Mouse (Mus musculus): ENCODE data around the gene Il16. TPM values are rescaled to one million over a fixed set of nuclear protein-coding genes. Genes with fewer than 3 reads are reported as not detected.

The Il16 gene
- polyA plus RNA-seq, 1 experiment from 2014 or later: 7.6 TPM

GRCm38 (mm10) chr7:83677296-83677695 is 68.2 kb downstream of the Il16 start:
- no peaks in the 10 kb centered on the region for H3K36me3 ChIP-seq
- H3K27ac ChIP-seq (replicated peaks): no peak overlapping the region
- no peaks in the 10 kb centered on the region for H3K4me1 ChIP-seq
- no peak overlapping the region for H3K9ac ChIP-seq
- 86% methylated on average over 3 of the region's 3 CpGs for WGBS
- no peak overlapping the region for H3K4me3 ChIP-seq (replicated peaks)
- no peaks in the 10 kb centered on the region for H3K27me3 ChIP-seq
- no peaks in the 10 kb centered on the region for H3K9me3 ChIP-seq (replicated peaks)
- ATAC-seq (ENCODE audit: insufficient number of reproducible peaks, low FRiP score, low TSS enrichment, low read depth): no peak
- H3K4me2 ChIP-seq (replicated peaks): no peak overlapping the region

GRCm38 (mm10) chr7:83675545-83676254 is 69.8 kb downstream of the Il16 start:
- Histone ChIP-seq H3K36me3 (no peaks in the 10 kb centered on the region), H3K4me2 (replicated peaks) (no peak overlapping the region), H3K27me3 (no peaks in the 10 kb centered on the region), H3K9ac (no peak overlapping the region), H3K9me3 (replicated peaks) (no peaks in the 10 kb centered on the region), H3K27ac (replicated peaks) (no peak overlapping the region), H3K4me1 (no peaks in the 10 kb centered on the region), H3K4me3 (replicated peaks) (no peak overlapping the region)
- 29% methylated on average over 5 of the region's 5 CpGs for WGBS
- ATAC-seq (ENCODE audit: insufficient number of reproducible peaks, low FRiP score, low TSS enrichment, low read depth): no peak

GRCm38 (mm10) chr7:83671573-83671972 is 74.0 kb downstream of the Il16 start:
- no peak for ATAC-seq (ENCODE audit: insufficient number of reproducible peaks, low FRiP score, low TSS enrichment, low read depth)
- Histone ChIP-seq H3K4me1 (no peaks in the 10 kb centered on the region), H3K9ac (no peak overlapping the region), H3K36me3 (no peaks in the 10 kb centered on the region), H3K4me2 (replicated peaks) (no peak overlapping the region), H3K27ac (replicated peaks) (no peak overlapping the region), H3K27me3 (no peaks in the 10 kb centered on the region), H3K4me3 (replicated peaks) (no peak overlapping the region), H3K9me3 (replicated peaks) (no peaks in the 10 kb centered on the region)
- WGBS: 88% methylated on average over 6 of the region's 6 CpGs

- Histone ChIP-seq H3K9ac (no peak overlapping the region), H3K36me3 (no peaks in the 10 kb centered on the region), H3K9me3 (replicated peaks) (no peaks in the 10 kb centered on the region), H3K4me2 (replicated peaks) (no peak overlapping the region), H3K4me3 (replicated peaks) (no peak overlapping the region), H3K27me3 (no peaks in the 10 kb centered on the region), H3K27ac (replicated peaks) (no peak overlapping the region), H3K4me1 (no peaks in the 10 kb centered on the region)
- WGBS: 15% methylated on average over 1 of the region's 1 CpGs
- no peak for ATAC-seq (ENCODE audit: insufficient number of reproducible peaks, low FRiP score, low TSS enrichment, low read depth)
Measured at GRCm38 (mm10) chr7:83668724-83669123, 76.8 kb downstream of the Il16 start.

- H3K36me3 ChIP-seq: no peaks in the 10 kb centered on the region
- H3K4me2 ChIP-seq (replicated peaks): no peak overlapping the region
- H3K4me3 ChIP-seq (replicated peaks): no peak overlapping the region
- no peaks in the 10 kb centered on the region for H3K27me3 ChIP-seq
- H3K9me3 ChIP-seq (replicated peaks): no peaks in the 10 kb centered on the region
- WGBS: 82% methylated on average over 5 of the region's 5 CpGs
- H3K4me1 ChIP-seq: no peaks in the 10 kb centered on the region
- no peak overlapping the region for H3K27ac ChIP-seq (replicated peaks)
- ATAC-seq (ENCODE audit: insufficient number of reproducible peaks, low FRiP score, low TSS enrichment, low read depth): no peak
- H3K9ac ChIP-seq: no peak overlapping the region
Measured at GRCm38 (mm10) chr7:83667936-83668645, 77.4 kb downstream of the Il16 start.

GRCm38 (mm10) chr7:83666087-83666595 is 79.4 kb downstream of the Il16 start:
- Histone ChIP-seq H3K27ac (replicated peaks) (no peak overlapping the region), H3K9me3 (replicated peaks) (no peaks in the 10 kb centered on the region), H3K4me1 (no peaks in the 10 kb centered on the region), H3K36me3 (no peaks in the 10 kb centered on the region), H3K9ac (no peak overlapping the region), H3K4me2 (replicated peaks) (no peak overlapping the region), H3K27me3 (no peaks in the 10 kb centered on the region), H3K4me3 (replicated peaks) (no peak overlapping the region)
- no peak for ATAC-seq (ENCODE audit: insufficient number of reproducible peaks, low FRiP score, low TSS enrichment, low read depth)
- WGBS: 88% methylated on average over 4 of the region's 4 CpGs

GRCm38 (mm10) chr7:83662711-83663375 is 82.7 kb downstream of the Il16 start:
- H3K4me2 ChIP-seq (replicated peaks): no peak overlapping the region
- no peaks in the 10 kb centered on the region for H3K27me3 ChIP-seq
- H3K36me3 ChIP-seq: peaks cover 7% of the 10 kb centered on the region; the same call in 1 of the 2 replicates
- no peaks in the 10 kb centered on the region for H3K9me3 ChIP-seq (replicated peaks)
- no peaks in the 10 kb centered on the region for H3K4me1 ChIP-seq
- ATAC-seq (ENCODE audit: insufficient number of reproducible peaks, low FRiP score, low TSS enrichment, low read depth): no peak
- 83% methylated on average over 6 of the region's 6 CpGs for WGBS
- H3K4me3 ChIP-seq (replicated peaks): no peak overlapping the region
- no peak overlapping the region for H3K9ac ChIP-seq
- H3K27ac ChIP-seq (replicated peaks): no peak overlapping the region

DNA sequence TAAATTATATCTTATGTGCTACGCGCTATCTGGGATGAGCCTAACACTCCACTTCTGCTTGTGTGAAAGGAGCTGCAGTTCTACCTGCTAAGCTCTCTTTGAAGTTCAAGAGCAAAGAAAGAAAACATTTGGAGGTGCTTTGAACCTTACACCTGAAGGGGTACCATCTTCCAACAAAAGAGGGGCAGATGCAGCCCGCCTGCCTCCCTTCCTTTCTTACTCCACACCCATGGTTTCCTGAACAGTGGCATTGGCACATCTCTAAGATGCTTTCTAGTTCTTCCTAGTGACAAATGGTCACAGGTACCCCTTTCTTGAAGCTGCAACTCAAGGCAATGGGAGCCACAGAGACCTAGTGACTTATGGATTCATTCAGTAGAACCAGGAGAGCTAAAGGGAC is 83.8 kb downstream of the Il16 start:
- H3K9me3 ChIP-seq (replicated peaks): no peaks in the 10 kb centered on the region
- no peak for ATAC-seq (ENCODE audit: insufficient number of reproducible peaks, low FRiP score, low TSS enrichment, low read depth)
- no peaks in the 10 kb centered on the region for H3K27me3 ChIP-seq
- no peak overlapping the region for H3K9ac ChIP-seq
- H3K27ac ChIP-seq (replicated peaks): no peak overlapping the region
- no peak overlapping the region for H3K4me2 ChIP-seq (replicated peaks)
- 94% methylated on average over 3 of the region's 3 CpGs for WGBS
- H3K36me3 ChIP-seq: peaks cover 7% of the 10 kb centered on the region; the same call in 1 of the 2 replicates
- H3K4me3 ChIP-seq (replicated peaks): no peak overlapping the region
- no peaks in the 10 kb centered on the region for H3K4me1 ChIP-seq

DNA sequence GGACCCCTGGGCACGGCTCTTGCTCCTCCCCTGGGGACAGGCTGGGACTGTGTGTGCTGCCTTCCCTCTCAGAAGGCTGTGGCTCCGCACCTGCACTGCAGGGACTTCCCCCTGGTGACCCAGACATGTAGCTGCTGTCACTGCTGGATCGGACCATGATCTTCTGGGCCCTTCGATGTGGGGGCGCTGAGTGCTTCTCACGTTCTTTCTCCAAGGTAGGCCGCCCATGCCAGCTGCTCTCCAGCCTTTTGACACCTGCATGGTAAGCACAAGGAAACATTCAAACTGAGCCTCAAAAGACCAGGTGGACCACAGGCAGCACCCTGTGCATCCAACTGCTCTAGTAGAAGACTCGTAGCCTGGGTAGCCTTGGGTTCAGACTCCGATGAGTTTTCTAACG is 84.5 kb downstream of the Il16 start:
- Histone ChIP-seq H3K4me2 (replicated peaks) (no peak overlapping the region), H3K27ac (replicated peaks) (no peak overlapping the region), H3K4me1 (no peaks in the 10 kb centered on the region), H3K9me3 (replicated peaks) (no peaks in the 10 kb centered on the region), H3K27me3 (no peaks in the 10 kb centered on the region), H3K36me3 (peaks cover 7% of the 10 kb centered on the region; the same call in 1 of the 2 replicates), H3K9ac (no peak overlapping the region), H3K4me3 (replicated peaks) (no peak overlapping the region)
- 90% methylated on average over 10 of the region's 10 CpGs for WGBS
- no peak for ATAC-seq (ENCODE audit: insufficient number of reproducible peaks, low FRiP score, low TSS enrichment, low read depth)

DNA sequence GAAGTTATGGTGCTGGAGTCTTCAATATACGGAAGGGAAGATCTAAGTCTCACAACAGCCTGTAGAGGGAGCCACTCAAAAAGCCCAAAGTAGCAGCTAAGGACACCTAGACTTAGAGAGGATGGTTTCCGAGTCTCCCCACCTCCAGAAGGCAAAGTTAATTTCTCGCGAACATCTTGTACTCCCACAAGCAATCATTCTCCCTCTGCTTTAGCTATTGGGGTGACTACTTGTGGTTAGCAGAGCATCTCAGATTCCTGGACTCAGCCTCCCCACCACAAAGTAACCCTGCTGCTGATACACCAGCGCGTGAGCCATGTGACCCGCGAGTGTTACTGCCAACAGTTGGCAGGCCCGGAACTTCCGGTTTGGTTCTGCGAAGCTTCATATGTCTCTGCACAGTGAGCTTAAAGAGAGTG is 85.2 kb downstream of the Il16 start:
- no peak for ATAC-seq (ENCODE audit: insufficient number of reproducible peaks, low FRiP score, low TSS enrichment, low read depth)
- Histone ChIP-seq H3K4me1 (no peaks in the 10 kb centered on the region), H3K4me2 (replicated peaks) (no peak overlapping the region), H3K4me3 (replicated peaks) (no peak overlapping the region), H3K9ac (no peak overlapping the region), H3K9me3 (replicated peaks) (no peaks in the 10 kb centered on the region), H3K27ac (replicated peaks) (no peak overlapping the region), H3K27me3 (no peaks in the 10 kb centered on the region), H3K36me3 (peaks cover 7% of the 10 kb centered on the region; the same call in 1 of the 2 replicates)
- WGBS: 90% methylated on average over 11 of the region's 11 CpGs
